Mouse (Mus musculus) fat pad, adult 2 months (tissue): ENCODE data around the gene Zfp40.
A peak's percentile ranks its signal among the peaks of the same experiment; 100 is the strongest.
"Not testable (repeated sequence)": the region's sequence is repeated elsewhere in the genome, so short reads cannot be mapped to it uniquely, and the experiment has no call there.

Experiments
- DNase-seq: peaks from one replicate; pipeline ENCODE4 v3.0.0-alpha.2; 2011; ENCODE audit warnings: low read depth, low spot score; ENCODE audit errors: extremely low read depth

The Zfp40 gene

GRCm38 (mm10) chr17:23192453-23193379 is at the start of gene Zfp40:
Gene Zfp40 (minus strand): TSS chr17:23193252.
- peak; percentile 46 for DNase-seq

- DNase-seq: no peak
Observed at GRCm38 (mm10) chr17:23218320-23218719, 25.3 kb upstream of the Zfp40 start.

GRCm38 (mm10) chr17:23199856-23200255 is 6.8 kb upstream of the Zfp40 start:
- not testable (repeated sequence) for DNase-seq

GRCm38 (mm10) chr17:23193441-23193840 is 389 bp upstream of the Zfp40 start:
- no peak for DNase-seq

- no peak for DNase-seq
Observed at GRCm38 (mm10) chr17:23187680-23188079, 5.4 kb downstream of the Zfp40 start.
